Mouse (Mus musculus) spleen, adult 2 months (tissue): Measurements from ENCODE around the gene Il34.

ENCODE experiments used
- CTCF ChIP-seq: fragments of 200-500 bp; IDR thresholded peaks from 2 replicates; pipeline ENCODE4 v1.5.1; 2011; ENCODE audit warnings: mild to moderate bottlenecking, inconsistent platforms; ENCODE audit not compliant: insufficient read depth, insufficient read length, insufficient replicate concordance; ENCODE audit errors: extremely low read depth
- POLR2A ChIP-seq: fragments of 200-500 bp; IDR thresholded peaks from 2 replicates; pipeline ENCODE4 v1.6.1; 2011; ENCODE audit warnings: low read depth, low read length, inconsistent platforms

DNA sequence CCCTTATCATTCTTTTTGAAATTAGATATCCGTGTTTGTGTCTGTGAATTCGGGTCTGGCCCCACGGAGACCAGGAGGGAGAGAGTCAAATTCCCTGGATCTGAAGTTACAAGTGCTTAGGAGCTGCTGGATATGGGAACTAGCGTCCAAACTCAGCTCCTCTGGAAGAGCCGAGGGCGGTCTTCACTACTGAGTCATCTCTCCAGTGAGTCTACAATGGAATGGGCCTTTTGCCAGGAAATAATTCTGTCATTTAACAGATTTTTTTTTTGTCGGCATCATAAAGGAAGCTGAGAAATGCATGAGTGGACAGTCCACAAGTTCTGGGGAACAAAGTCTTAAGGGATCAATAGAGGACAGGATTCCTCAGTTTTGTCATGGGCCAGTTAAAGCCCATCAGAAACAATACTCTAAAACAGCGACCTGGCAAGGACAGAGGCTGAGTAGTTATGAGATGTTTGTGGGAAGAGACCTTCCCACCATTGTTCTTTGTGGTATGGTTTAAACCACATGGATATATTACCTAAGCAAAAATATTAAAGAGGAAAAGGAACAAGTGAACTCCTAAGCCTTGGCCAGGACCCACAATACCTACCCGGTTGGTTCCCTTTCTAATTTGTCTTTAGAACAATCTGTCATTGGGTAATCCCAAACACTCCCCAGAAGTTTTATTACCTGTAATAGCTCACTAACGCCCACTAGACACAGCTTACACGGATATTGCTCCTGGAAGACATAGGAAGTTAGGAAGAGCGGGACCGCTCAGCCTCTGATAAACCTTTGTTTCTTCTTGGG lies 25.6 kb downstream of the Il34 start:
- TF ChIP-seq CTCF: no peak
- no peak for TF ChIP-seq POLR2A
